Mouse (Mus musculus) bone marrow, adult 2 months (tissue): Measurements from ENCODE around the gene Gm16427.
"Not testable (repeated sequence)": the region's sequence is repeated elsewhere in the genome, so short reads cannot be mapped to it uniquely, and the experiment has no call there.

Source experiments
- CTCF ChIP-seq: fragments of 200-500 bp; IDR thresholded peaks from 2 replicates; pipeline ENCODE4 v1.5.1; 2011; ENCODE audit warnings: low read length, control low read depth; ENCODE audit not compliant: control insufficient read depth, insufficient read depth
- POLR2A ChIP-seq: fragments of 200-500 bp; IDR thresholded peaks from 2 replicates; pipeline ENCODE4 v1.6.1; 2011; ENCODE audit warnings: low read depth, mild to moderate bottlenecking, control low read depth, low read length, borderline replicate concordance; ENCODE audit not compliant: control insufficient read depth

DNA sequence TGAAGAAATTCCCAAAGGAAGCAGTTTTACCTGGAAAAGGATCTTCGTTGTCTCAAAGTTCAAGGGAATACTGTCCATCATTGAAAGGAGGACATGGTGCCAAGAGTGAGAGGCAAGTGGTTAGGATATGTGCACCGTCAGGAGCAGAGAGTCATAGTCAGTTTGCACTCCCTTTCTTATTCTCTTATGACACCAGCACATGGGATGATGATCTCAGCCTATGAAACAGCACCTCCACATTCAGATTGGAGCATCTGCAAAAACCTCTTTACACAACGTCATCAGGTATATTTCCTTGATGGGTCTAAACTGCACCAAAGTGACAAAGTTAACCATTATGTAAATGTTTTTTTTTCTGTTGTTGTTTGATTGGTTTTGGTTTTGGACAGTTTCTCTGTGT is at the start of gene Gm16427:
- TF ChIP-seq POLR2A, CTCF: not testable (repeated sequence)
